Comparison of ENCODE assay signal across 14 mouse cellular contexts in the genomic region with DNA sequence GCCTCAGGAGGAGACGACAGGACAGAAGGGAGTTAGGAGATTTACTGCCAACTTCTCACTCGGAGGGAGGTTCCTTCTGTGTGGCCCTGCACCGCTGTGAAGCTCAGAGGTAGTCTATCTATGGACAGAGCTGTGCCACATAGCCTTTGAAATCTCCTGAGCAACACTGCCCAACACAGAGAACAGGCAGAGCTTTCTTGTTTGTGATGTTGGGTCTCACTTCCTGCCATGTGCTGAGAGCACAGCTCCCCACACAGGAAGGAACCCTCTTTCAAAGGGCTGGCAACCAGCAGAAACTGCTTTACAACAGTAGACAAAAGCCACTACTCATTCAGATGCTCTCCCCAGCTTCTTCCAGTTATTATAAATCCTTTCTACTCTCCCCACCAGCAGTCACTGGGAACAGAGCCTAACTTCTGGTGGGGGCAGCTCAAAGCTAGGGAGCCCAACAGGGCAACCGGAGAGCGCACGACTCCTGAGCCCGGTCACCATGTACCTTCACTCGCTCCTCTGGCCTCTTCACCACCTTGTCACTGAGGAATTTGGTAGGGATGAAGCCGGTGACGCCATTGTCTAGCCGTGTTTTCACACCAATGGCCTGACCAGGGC. TPM values are rescaled to one million over a fixed set of nuclear protein-coding genes. Genes with fewer than 3 reads are reported as not detected.
A peak's percentile ranks its signal among the peaks of the same experiment; 100 is the strongest.
DNase-seq lines count a peak whose midpoint lies in the region; ATAC-seq and TF ChIP-seq lines count a peak whose summit lies in the region.
"Had no signal": no experiment of that assay in that cellular context is flagged by ENCODE, and none has a peak within 500 bp of the region (broad histone marks: within the 10 kb centered on the region; RNA-seq: fewer than 3 reads in every experiment).

No protein-coding gene starts in this region.

- H3K9me3 ChIP-seq in neural tube, embryonic 15.5 days (replicated peaks): no peaks in the 10 kb centered on the region
- H3K9me3 ChIP-seq: limb, embryonic 13.5 days had no signal

- WGBS in neural tube, embryonic 15.5 days: 69% methylated on average over 11 of the region's 11 CpGs
- 90% methylated on average over 11 of the region's 11 CpGs for WGBS in heart, adult 2 months

- TF ChIP-seq EP300 in heart, adult 2 months (IDR thresholded peaks at IDR 0.05; ENCODE audit: insufficient read depth, low read depth, low read length): no peak

- no peak for TF ChIP-seq POLR2A in heart, adult 2 months (IDR thresholded peaks at IDR 0.05; ENCODE audit: insufficient read depth, low read depth, low read length)

- peak overlapping the region; percentile 66 for H3K27ac ChIP-seq in neural tube, embryonic 15.5 days (replicated peaks)
- no peak overlapping the region for H3K27ac ChIP-seq in heart, adult 2 months
- H3K27ac ChIP-seq: limb, embryonic 13.5 days had no signal

- no peak overlapping the region for H3K4me2 ChIP-seq in neural tube, embryonic 15.5 days
- H3K4me2 ChIP-seq: limb, embryonic 13.5 days had no signal

- no peak overlapping the region for H3K9ac ChIP-seq in neural tube, embryonic 15.5 days (replicated peaks)
- H3K9ac ChIP-seq in heart, adult 2 months (ENCODE audit: low read depth, low read length): no peak overlapping the region
- H3K9ac ChIP-seq: limb, embryonic 13.5 days had no signal

- intact Hi-C loops in heart, adult 2 months (cut with DNase I): no loop called here

- ATAC-seq in neural tube, embryonic 15.5 days (ENCODE audit: low FRiP score): peak; percentile 85

- peak; percentile 60 for DNase-seq in layer of hippocampus, adult 9-11 months
- no peak for DNase-seq in layer of hippocampus, adult 11-12 months (ENCODE audit: low spot score)
- DNase-seq in CD4-positive helper T cell, adult 2 months (ENCODE audit: low read depth, low spot score): peak; percentile 54
- peak; percentile 57 for DNase-seq in T-cell, adult 2 months (ENCODE audit: low spot score)
- no peak for DNase-seq in adrenal gland, adult 2 months
- DNase-seq in heart, adult 2 months: no peak
- DNase-seq: heart, postnatal 4 days; kidney, postnatal 36 days; lung, adult 2 months had no signal

- H3K4me3 ChIP-seq in neural tube, embryonic 15.5 days (replicated peaks): no peak overlapping the region
- H3K4me3 ChIP-seq in heart, adult 2 months: no peak overlapping the region
- H3K4me3 ChIP-seq: limb, embryonic 13.5 days had no signal

- TF ChIP-seq CTCF in heart, adult 2 months (IDR thresholded peaks at IDR 0.05): no peak

- peaks cover 95% of the 10 kb centered on the region for H3K36me3 ChIP-seq in neural tube, embryonic 15.5 days
- no peaks in the 10 kb centered on the region for H3K36me3 ChIP-seq in heart, adult 2 months (ENCODE audit: control insufficient read depth, insufficient read depth, low read length)

- no peaks in the 10 kb centered on the region for H3K27me3 ChIP-seq in neural tube, embryonic 15.5 days (replicated peaks)
- no peaks in the 10 kb centered on the region for H3K27me3 ChIP-seq in heart, adult 2 months (ENCODE audit: control insufficient read depth, insufficient read depth, low read length)
- H3K27me3 ChIP-seq: limb, embryonic 13.5 days had no signal

- no peaks in the 10 kb centered on the region for H3K79me2 ChIP-seq in heart, adult 2 months (replicated peaks; ENCODE audit: control insufficient read depth, insufficient read depth, low read length)

- H3K4me1 ChIP-seq in neural tube, embryonic 15.5 days: no peaks in the 10 kb centered on the region
- H3K4me1 ChIP-seq in heart, adult 2 months (ENCODE audit: control insufficient read depth, insufficient read depth, low read length): no peaks in the 10 kb centered on the region
- H3K4me1 ChIP-seq: limb, embryonic 13.5 days had no signal

RNA-seq across cellular contexts. Expression of a gene that starts 22.6 kb away (rescaled TPM):
- polyA plus RNA-seq in neural tube, embryonic 15.5 days (2015; fragmentation: Nextera tagmentation; extraction: Ambion mirVana): 3.3 and 4.8 TPM in 2 replicates
- total RNA-seq in adrenal gland, adult 2 months (2021): 10 to 100 TPM; 20.5 to 24.4 TPM
- polyA plus RNA-seq in adrenal gland, adult 2 months (2012; rRNA removed): 1.2 and 1.6 TPM in 2 replicates
- total RNA-seq in heart, adult 2 months (2021): under 1 TPM; 0.70 to 0.75 TPM
- 0.26 and 0.80 TPM in 2 replicates for polyA plus RNA-seq in heart, adult 2 months (2012; rRNA removed)
- total RNA-seq: granulocyte monocyte progenitor cell, adult 5-6 weeks; megakaryocyte-erythroid progenitor cell, adult 5-6 weeks; neutrophil, adult 5-6 weeks had no signal

RNA-seq across cellular contexts. Expression of a gene that starts 27.6 kb away (rescaled TPM):
- 66.1 and 71.0 TPM in 2 replicates for polyA plus RNA-seq in neural tube, embryonic 15.5 days (2015; fragmentation: Nextera tagmentation; extraction: Ambion mirVana)
- 10 to 100 TPM; 64.7 to 99.1 TPM for total RNA-seq in adrenal gland, adult 2 months (2021)
- polyA plus RNA-seq in adrenal gland, adult 2 months (2012; rRNA removed): 240 and 334 TPM in 2 replicates
- 1 to 10 TPM; 8.2 to 9.8 TPM for total RNA-seq in heart, adult 2 months (2021)
- polyA plus RNA-seq in heart, adult 2 months (2012; rRNA removed): 17.2 and 17.5 TPM in 2 replicates
- total RNA-seq: neutrophil, adult 5-6 weeks had no signal

RNA-seq across cellular contexts. Expression of a gene that starts 29.7 kb away (rescaled TPM):
- 93.2 and 97.1 TPM in 2 replicates for polyA plus RNA-seq in neural tube, embryonic 15.5 days (2015; fragmentation: Nextera tagmentation; extraction: Ambion mirVana)
- total RNA-seq in adrenal gland, adult 2 months (2021): 100 to 1,000 TPM; 104 to 111 TPM
- 89.7 and 103 TPM in 2 replicates for polyA plus RNA-seq in adrenal gland, adult 2 months (2012; rRNA removed)
- 10 to 100 TPM; 46.5 to 52.5 TPM for total RNA-seq in heart, adult 2 months (2021)
- 71.9 and 91.9 TPM in 2 replicates for polyA plus RNA-seq in heart, adult 2 months (2012; rRNA removed)

RNA-seq across cellular contexts. Expression of a gene that starts 30.0 kb away (rescaled TPM):
- polyA plus RNA-seq in neural tube, embryonic 15.5 days (2015; fragmentation: Nextera tagmentation; extraction: Ambion mirVana): 22.9 and 25.1 TPM in 2 replicates
- total RNA-seq in adrenal gland, adult 2 months (2021): 10 to 100 TPM; 57.5 to 76.7 TPM
- polyA plus RNA-seq in adrenal gland, adult 2 months (2012; rRNA removed): 23.2 and 31.3 TPM in 2 replicates
- 10 to 100 TPM; 29.5 to 32.1 TPM for total RNA-seq in heart, adult 2 months (2021)
- polyA plus RNA-seq in heart, adult 2 months (2012; rRNA removed): 12.2 and 13.1 TPM in 2 replicates

RNA-seq across cellular contexts. Expression of a gene that starts 32.4 kb away (rescaled TPM):
- polyA plus RNA-seq in neural tube, embryonic 15.5 days (2015; fragmentation: Nextera tagmentation; extraction: Ambion mirVana): 774 and 869 TPM in 2 replicates
- total RNA-seq in adrenal gland, adult 2 months (2021): 1,000 to 10,000 TPM; 1,792 to 2,242 TPM
- 21.4 and 29.1 TPM in 2 replicates for polyA plus RNA-seq in adrenal gland, adult 2 months (2012; rRNA removed)
- total RNA-seq in heart, adult 2 months (2021): 100 to 1,000 TPM; 801 to 911 TPM
- polyA plus RNA-seq in heart, adult 2 months (2012; rRNA removed): 155 and 253 TPM in 2 replicates

Comparison
In these comparisons a context has a peak if more than half of its experiments do, and no peak if none do; other contexts are left out.
1. DNase-seq: peak in layer of hippocampus, adult 9-11 months (single experiment), CD4-positive helper T cell, adult 2 months (single experiment) and T-cell, adult 2 months (single experiment); none in layer of hippocampus, adult 11-12 months (single experiment), adrenal gland, adult 2 months (single experiment) and heart, adult 2 months (0 of 2).